Mouse (Mus musculus) liver (tissue): ENCODE measurements at regions not wholly inside any gene's neighbourhood (a gene's known extent, or its start where the extent isn't known, plus 50 kb on each side); places are given as distances from the start of the nearest gene placed in this dataset.

Experiments used
- DNase-seq: peaks from one replicate; pipeline ENCODE4 v3.0.0-alpha.2; 2020; ENCODE audit warnings: mixed read lengths

DNA sequence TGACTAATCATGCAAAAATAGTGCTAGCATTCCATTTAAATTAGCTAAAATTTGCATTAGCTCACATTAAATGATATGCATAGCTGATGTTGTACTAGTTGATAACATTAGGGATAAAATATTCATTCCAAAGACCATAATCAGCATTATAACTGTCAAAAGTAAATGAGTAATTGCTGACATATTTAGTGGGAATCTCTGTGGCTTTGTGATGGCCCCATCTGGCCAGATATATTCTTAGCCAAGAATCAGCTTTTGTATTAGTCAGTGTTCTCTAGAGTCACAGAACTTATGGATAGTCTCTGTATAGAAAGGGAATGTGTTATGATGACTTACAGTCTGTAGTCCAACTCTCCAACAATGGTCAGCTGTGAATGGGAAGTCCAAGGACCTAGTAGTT, 171.2 kb downstream of the Gria2 start:
- DNase-seq: no peak

DNA sequence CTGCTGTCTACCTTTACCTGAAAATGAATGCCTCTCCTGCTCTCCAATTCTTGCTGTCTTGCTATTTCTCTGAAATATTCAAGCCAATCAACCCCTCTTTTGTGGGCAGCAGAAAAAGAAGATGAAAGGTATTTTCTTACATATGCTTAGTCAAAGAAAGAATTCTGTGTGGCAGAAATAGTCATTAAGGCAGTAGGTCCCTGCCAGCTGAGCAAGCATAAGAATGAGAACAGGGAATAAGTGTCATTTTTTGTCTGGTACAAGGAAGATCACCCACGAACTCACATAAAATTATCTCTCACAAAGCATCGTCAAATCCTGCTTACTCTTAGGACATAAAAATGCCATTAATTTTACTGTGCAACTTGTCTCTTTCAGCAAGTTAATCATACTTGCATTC, 192.2 kb downstream of the Gria2 start:
- DNase-seq: no peak

DNA sequence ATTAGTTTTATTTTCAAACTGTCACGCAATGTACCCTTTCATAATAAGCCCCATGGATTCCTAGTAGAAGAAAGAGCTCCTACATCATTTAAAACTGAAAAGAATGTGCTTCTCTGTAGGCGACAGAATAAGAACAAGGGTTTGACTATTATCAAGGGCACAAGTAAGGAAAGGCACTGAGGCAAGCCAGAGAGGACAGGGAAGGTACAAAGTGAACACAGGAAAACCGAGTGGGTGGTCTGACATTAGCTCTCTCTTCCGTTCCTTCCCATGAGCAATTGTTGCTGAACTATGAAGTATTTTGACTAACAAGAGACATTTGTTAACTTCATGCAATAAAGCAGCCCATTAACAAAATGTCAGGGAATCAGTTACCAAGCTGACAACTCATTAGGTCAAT, 194.2 kb downstream of the Gria2 start:
- DNase-seq: no peak

DNA sequence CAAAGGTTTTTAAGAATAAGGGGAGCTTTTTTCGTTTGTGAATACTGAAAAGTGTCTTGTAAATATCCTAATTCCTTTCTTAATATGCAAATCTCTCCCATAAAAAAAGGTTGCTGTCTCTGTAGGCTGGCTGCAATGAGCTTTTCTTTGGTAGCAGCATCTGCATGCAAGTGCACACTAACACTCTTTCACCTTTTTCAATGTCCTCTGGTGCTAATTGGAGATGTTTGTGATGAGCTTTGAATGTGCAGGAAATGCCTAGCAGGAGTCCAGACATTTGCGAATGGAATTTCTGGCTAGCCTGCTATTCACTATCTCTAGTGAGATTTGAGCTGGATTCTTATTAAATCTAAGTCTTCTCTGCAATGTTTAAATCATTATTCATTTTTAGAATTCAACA, 194.8 kb downstream of the Gria2 start:
- DNase-seq: no peak

DNA sequence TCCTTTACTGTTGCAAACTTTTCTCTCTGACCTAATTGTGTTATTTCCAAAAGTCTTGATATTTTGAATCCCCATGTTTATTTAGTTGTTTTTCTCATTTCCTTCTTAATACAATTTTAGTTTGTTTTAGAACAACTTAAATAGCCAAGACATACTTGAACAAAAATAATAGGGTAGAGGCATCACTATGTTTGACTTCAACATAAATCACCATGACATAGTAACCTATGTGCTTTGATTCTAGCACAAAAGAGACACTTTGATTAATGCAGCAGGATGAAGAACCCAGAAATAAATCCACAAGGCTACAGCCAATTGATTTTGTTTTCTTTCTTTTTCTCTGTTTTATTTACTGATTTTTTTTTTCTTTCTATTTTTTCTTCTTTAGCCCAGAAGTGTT, 205.1 kb downstream of the Gria2 start:
- DNase-seq: no peak

DNA sequence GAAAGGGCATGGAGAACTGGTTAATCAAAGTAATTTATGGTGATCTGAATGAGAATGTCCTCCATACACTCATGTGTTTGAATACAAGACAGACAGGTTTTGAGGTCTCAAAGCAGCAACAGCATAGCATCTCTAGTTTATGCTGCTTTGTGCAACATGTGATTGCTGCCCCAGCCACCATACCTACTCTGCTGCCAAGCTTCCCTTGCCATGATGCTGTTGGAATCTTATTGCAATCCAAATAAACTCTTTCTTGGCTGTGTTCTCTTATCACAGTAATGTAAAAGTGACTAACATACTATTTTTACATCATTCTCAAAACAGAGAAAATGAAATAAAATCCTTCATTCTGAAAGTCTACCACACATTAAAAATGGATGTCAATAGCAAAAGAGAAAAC, 235.1 kb downstream of the Gria2 start:
- DNase-seq: no peak

DNA sequence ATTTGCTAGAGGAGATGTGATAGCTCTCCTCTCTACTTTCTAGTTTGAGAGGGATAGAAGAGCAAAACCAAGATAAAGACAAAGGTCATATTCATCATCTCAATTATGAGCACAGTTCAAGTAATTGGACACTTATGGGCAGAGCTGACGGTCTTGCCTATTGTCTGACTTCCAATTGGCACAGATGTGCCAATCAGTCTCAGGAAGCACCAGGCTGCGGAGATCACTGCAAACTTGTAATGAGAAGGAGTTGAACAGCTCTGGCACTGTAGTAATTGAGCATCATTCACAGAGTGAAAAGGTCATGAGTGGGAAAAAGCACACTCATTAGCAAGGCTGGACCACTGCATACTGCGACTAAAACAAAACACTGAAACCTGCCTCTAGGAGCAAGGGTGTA, 236.4 kb downstream of the Gria2 start:
- no peak for DNase-seq

DNA sequence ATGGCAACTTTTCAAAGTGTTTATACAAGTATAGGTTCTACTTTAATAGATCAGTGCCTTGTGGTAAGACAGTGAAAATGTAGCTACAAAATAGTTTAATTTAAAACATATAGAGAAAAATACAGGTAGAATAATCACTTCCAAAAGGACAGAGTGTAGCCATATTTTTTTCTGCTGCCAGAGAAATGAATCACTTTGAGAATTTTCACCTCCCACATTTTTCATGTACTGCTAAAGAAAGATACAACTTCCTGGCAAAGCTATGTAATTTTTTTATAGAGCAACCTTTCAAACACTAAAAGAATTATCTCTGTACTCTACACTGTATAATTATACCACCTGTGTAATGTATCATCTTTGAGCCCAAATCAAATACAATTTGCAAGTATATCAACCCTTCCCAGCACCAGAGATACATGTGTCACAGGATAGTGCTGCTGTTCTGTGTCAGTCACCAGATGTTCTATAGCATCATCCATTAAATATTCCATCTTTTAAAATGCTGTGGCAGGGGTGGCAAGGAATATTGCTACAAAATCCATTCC, 256.4 kb downstream of the Gria2 start:
- no peak for DNase-seq

DNA sequence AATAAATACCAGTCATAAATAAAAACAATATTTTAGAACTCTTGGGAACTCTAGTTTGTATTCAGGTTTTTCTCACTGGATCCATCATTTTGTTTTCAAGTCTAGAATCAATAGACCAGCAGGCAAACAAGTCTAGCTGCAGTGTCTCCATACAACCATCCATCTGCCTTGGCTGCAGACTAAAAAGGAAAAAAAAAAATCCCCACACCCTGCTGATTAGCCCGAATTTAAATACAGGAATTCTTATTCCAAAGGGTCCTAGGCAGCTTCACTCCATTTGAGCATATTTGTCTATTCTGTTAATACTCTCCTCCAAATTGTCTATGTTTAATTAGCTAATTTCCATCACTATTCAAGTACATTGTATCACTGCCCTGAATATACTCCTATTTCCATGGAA, 258.9 kb downstream of the Gria2 start:
- no peak for DNase-seq

DNA sequence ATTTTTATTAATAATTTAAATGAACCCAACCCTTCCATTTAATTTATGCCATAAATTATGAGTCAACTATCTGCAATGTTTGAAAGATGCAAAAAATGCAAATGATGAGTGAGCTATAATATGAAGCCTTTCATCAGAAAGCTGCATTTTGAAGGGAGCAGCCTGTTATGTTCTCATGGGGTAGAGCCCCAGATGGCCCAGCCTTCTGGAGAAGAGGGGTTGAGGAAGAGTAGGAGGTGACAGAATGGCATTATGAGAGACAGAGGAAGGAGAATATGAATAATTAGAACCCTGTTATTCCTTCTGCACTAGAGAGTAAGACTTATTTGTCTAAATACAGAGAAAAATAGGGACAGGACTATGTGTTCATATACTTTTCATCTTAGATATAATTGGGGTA, 261.3 kb downstream of the Gria2 start:
- no peak for DNase-seq

DNA sequence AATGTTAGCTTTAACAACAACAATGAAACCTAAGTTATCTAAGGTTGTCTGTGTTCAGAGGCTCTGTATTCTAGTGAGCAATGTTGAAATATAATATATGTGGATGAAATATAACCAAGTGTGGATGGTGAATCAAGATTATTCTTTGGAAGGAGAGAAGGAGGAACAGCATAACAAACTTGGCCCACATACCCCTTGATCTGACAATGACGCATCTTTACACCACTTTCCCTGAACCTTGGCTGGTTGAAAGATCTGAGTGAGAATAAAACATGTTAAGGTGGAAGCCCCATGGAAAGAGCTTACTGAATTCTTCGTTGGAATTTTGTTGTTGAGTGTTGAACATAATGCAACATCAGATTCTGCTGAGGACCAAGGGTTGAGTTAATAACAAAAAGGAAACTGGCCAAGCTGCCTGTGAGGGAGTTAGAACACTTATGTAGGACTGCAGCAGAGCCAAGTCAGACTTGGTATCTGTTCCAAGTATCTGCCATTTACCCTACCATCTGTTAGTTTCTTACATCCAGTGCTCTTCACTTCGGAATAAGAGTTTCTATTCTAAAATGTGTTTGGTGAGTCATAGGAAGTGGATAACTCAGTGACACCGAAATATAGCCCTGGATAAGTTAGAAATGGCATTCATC, 268.8 kb downstream of the Gria2 start:
- DNase-seq: no peak

DNA sequence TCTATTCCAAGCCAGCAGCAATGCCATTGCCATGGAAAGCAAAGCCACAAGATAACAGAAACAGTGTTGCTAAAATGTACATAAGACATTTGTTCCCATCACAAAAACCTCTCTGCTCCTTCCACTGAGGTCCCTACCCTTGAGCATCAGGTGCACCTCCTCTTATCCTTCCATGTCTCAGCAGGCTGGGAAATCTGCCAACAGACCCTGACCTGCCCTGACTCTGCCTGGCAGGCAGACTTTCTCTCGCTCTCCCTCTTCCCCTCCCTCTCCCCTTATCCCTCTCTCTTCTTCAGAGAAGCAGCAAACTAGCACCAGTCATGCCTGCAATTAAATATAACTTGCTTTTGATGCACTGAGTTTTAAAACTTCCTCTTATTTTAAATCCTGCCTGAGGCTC, 288.6 kb downstream of the Gria2 start:
- DNase-seq: peak; percentile 2

DNA sequence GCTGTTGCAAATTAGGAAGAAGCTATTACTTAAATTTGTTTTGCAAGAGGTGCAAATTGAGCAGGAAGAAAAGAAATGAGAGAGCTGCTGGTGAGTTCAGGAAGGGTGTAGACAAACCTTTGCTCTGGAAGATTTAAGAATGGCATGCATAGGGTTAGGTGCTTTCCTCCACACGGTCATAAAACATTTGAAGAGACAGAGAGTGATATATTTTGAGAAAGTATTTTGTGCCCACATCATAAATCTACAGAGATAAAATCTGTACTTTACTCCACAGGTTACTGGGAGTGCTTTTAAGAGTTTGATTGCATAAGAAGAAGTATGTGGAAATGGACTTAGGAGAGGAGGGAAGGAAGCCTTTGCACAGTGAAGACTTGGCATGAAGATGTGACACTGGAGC, 293.4 kb downstream of the Gria2 start:
- DNase-seq: no peak

DNA sequence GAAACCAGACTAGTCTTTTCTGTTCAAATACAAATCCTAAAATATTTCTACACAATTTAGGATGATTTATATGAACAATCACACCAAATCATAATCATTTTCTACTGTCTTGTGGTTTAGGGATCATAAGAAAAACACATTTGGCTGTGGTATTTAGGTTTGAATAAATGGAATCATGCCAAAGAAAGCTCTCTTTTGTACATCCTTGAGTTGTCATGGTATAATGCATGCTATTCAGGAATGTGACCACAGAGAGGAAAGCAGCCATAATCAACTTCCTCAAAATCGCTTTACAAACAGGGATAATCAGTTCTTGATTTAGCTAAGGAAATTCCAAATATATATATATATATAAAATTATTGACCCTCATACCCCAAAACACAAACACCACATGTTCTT, 295.9 kb downstream of the Gria2 start:
- DNase-seq: no peak

DNA sequence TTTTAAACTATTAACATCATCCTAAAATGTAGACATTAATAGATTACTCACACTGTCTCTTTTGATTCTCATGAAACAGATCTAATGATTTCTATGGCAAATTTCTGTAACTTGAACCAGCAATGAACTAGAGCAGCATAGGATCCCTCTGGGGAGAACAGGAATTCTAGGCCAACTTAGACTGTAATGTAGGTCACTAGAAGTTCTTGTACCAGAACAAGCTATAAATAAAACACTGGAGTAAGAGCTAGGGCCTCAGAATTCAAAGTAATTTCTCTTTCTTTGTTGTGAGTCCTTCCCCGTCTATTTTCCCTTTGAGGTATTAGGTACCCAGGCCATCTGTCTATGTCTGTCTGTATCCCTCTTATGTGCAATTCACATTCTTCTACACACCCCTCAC, 301.5 kb downstream of the Gria2 start:
- DNase-seq: no peak

DNA sequence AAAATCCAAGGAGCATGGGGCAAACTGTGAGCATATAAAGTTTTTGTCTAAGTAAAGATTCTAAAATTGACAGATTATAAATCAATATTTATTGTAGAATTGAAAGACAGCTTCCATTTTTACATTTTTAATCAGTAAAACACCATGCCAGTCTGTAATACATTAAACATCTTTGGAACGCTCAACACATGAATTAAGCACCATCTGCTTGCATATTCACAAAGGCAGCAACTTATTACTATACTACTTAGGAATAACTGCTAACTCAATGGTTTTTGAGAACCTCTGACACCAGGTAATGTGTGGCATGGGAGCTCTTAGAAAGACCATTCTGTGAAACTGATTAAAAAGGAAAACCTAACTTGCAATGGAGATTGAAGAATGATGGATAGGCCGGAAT, 306.1 kb downstream of the Gria2 start:
- no peak for DNase-seq

DNA sequence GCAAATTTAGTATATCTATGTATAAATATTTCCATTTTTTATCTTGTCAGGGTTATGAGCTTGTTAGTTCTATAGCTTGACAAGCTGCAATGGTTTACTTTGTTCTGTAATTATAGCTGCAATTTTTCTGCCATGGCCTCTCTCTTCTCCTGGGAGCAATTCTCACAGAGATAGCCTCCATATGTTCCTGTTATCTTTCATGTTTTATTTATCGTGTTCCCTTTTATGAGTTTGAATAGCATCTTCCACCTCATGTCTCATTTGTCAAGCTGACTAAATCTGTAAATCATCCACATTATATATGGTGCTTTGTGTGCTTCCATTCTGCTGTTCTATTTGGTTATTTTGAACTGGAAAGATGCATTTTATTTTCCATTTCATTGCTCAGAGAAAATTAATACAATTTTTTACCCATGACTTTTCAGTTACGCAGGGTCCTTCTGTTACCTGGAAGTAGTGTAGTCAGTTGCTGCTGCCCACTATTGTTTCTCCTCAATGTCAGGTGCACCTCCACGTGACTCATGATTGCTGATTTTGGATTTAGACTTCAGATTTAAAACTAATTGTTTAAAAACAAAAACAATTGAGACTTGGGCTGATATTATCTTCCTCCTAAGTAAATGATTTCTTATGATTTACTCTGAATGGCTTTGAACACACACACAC, 318.3 kb downstream of the Gria2 start:
- DNase-seq: no peak

DNA sequence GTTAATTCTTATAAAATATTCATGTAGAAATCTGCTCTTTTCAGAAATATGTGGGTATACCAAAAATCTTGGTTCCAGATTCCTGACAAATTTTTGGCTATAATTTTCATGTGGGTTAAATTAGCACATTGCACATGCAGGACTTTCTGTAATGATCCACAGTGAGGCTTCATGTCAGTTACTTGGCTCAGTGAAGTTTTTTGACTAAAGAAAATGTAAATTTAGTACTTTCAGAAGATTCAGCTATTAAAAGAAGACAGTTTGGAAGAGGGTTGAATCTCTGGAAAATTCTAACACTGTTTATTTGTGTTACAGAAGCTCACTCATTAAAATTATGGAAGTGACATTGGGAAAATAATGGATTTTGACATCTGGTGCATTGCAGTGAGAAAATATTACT, 324.0 kb downstream of the Gria2 start:
- no peak for DNase-seq

DNA sequence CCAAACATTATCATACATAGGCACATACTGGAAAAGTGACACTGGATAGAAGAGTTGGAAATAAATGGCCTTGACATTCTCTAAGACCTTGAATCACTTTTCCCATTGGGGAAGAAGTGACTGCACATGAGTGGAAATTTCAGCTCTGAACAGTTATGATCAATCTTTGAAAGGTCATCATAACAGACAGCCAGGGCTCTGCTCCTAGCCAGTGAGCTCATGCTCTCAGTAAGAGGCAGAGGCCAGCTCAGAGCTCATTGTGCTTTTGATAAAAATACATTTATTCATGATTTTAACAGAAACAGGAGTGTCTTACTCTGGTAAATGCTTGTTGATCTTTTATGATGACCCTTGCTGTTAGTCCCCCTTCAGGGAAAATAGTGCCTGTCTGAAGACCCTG, 328.9 kb downstream of the Gria2 start:
- no peak for DNase-seq
